Mouse (Mus musculus) heart, postnatal 36 days (tissue): ENCODE results near the gene Tmem203. TPM values are rescaled to one million over a fixed set of nuclear protein-coding genes. Genes with fewer than 3 reads are reported as not detected.

Source experiments
- DNase-seq, 2 experiments: peaks; one replicate each; pipeline ENCODE4 v3.0.0; 2021 to 2022
- intact Hi-C: fragments of 180-260 bp; cut with DNase I; formaldehyde crosslinking; loops from one replicate; pipeline ENCODE4 v1.15.1; 2025
- total RNA-seq, 2 experiments: library from RNA; stranded (reverse); gene quantifications; 2 replicates each; pipeline ENCODE4 v1.2.3; 2021

The Tmem203 gene
- total RNA-seq, 2 experiments from 2014 or later: 13.4 to 15.1 TPM

GRCm38 (mm10) chr2:25261870-25262269 lies 6.6 kb downstream of the Tmem203 start:
- intact Hi-C loops: no loop called here
- no peak for DNase-seq

GRCm38 (mm10) chr2:25262291-25262767 lies 7.1 kb downstream of the Tmem203 start, which contains the start of gene Tprn:
Gene Tprn, plus strand, starts transcription at chr2:25262618.
- DNase-seq: peak; percentile 88 to 91
- intact Hi-C loops: no loop called here

- peak in 1 of 2 experiments; percentile 44 for DNase-seq
- intact Hi-C loops: no loop called here
These were observed 7.8 kb downstream of the Tmem203 start for GRCm38 (mm10) chr2:25262795-25263622.

- intact Hi-C loops: no loop called here
- no peak for DNase-seq
These were observed 8.5 kb downstream of the Tmem203 start for GRCm38 (mm10) chr2:25263623-25264285.

GRCm38 (mm10) chr2:25264286-25264660 lies 9.0 kb downstream of the Tmem203 start:
- intact Hi-C loops: no loop called here
- DNase-seq: no peak

- no peak for DNase-seq
- intact Hi-C loops: no loop called here
These were observed 9.6 kb downstream of the Tmem203 start for GRCm38 (mm10) chr2:25264851-25265250.

GRCm38 (mm10) chr2:25265897-25266656 lies 10.8 kb downstream of the Tmem203 start:
- intact Hi-C loops: no loop called here
- DNase-seq: peak; percentile 22 to 47

- peak; percentile 51 to 58 for DNase-seq
- intact Hi-C loops: no loop called here
These were observed 11.5 kb downstream of the Tmem203 start for GRCm38 (mm10) chr2:25266720-25267119.

- DNase-seq: no peak
- intact Hi-C loops: no loop called here
These were observed 12.0 kb downstream of the Tmem203 start for GRCm38 (mm10) chr2:25267241-25267640.

GRCm38 (mm10) chr2:25267746-25268309 lies 12.6 kb downstream of the Tmem203 start:
- DNase-seq: no peak
- intact Hi-C loops: no loop called here

- peak; percentile 98 for DNase-seq
- intact Hi-C loops: loop anchor here (1.0 to 5.0 kb wide), 4 partner anchors 17 to 75 kb away; partner anchors contain the start of genes Man1b1, Tmem203 and Tor4a
These were observed 16.7 kb downstream of the Tmem203 start, which contains the start of the genes Ssna1 and Anapc2 for GRCm38 (mm10) chr2:25271827-25272511. Gene Ssna1, minus strand, starts transcription at chr2:25272438. Gene Anapc2, plus strand, starts transcription at chr2:25272478.

GRCm38 (mm10) chr2:25272515-25272914 lies 17.3 kb downstream of the Tmem203 start:
- intact Hi-C loops: loop anchor here (2.0 to 5.0 kb wide), 3 partner anchors 18 to 75 kb away; partner anchors contain the start of genes Man1b1, Tmem203 and Tor4a
- DNase-seq: no peak

- intact Hi-C loops: loop anchor here (2.0 to 5.0 kb wide), 3 partner anchors 18 to 76 kb away; partner anchors contain the start of genes Man1b1, Tmem203 and Tor4a
- no peak for DNase-seq
These were observed 17.8 kb downstream of the Tmem203 start for GRCm38 (mm10) chr2:25273010-25273409.

- DNase-seq: peak; percentile 75 to 82
- intact Hi-C loops: loop anchor here (5.0 kb wide), 1 partner anchor 128 kb away; no protein-coding TSS in a partner anchor
These were observed 24.0 kb downstream of the Tmem203 start for GRCm38 (mm10) chr2:25278928-25279882.

- no peak for DNase-seq
- intact Hi-C loops: no loop called here
These were observed 30.3 kb downstream of the Tmem203 start for GRCm38 (mm10) chr2:25285551-25285950.

- DNase-seq: no peak
- intact Hi-C loops: no loop called here
These were observed 31.1 kb downstream of the Tmem203 start for GRCm38 (mm10) chr2:25286314-25286713.

GRCm38 (mm10) chr2:25286837-25287636 lies 31.8 kb downstream of the Tmem203 start:
- DNase-seq: no peak
- intact Hi-C loops: no loop called here
